In genomic region chr11:55453640-55454039, GRCm38 (mm10) we compare ENCODE assay signal across 15 mouse cellular contexts. TPM values are rescaled to one million over a fixed set of nuclear protein-coding genes. Genes with fewer than 3 reads are reported as not detected.
DNase-seq lines count a peak whose midpoint lies in the region; ATAC-seq and TF ChIP-seq lines count a peak whose summit lies in the region.
"Had no signal": no experiment of that assay in that cellular context is flagged by ENCODE, and none has a peak within 500 bp of the region (broad histone marks: within the 10 kb centered on the region; RNA-seq: fewer than 3 reads in every experiment).

No protein-coding gene starts in this region.

- peak; percentile 81 for ATAC-seq in granulocyte monocyte progenitor cell, adult 5-6 weeks (replicated peaks; ENCODE audit: poor library complexity, severe bottlenecking)
- ATAC-seq: forebrain, postnatal 0 days; hindbrain, embryonic 16.5 days; Patski had no signal

- intact Hi-C loops in heart, adult 2 months (cut with DNase I), result loop anchor here (10.0 kb wide), 1 partner anchor 359 kb away; the partner anchor contains the start of gene Gm2a

- no peaks in the 10 kb centered on the region for H3K9me3 ChIP-seq in heart, embryonic 10.5 days
- H3K9me3 ChIP-seq: limb, embryonic 12.5 days had no signal

- H3K9ac ChIP-seq in heart, adult 2 months (ENCODE audit: low read depth, low read length), result no peak overlapping the region
- H3K9ac ChIP-seq: forebrain, postnatal 0 days; limb, embryonic 12.5 days; lung, embryonic 14.5 days had no signal

- H3K27me3 ChIP-seq in heart, adult 2 months (ENCODE audit: control insufficient read depth, insufficient read depth, low read length), result no peaks in the 10 kb centered on the region
- H3K27me3 ChIP-seq in heart, embryonic 10.5 days (ENCODE audit: insufficient read depth, poor library complexity, severe bottlenecking), result no peaks in the 10 kb centered on the region
- H3K27me3 ChIP-seq: CH12.LX; limb, embryonic 12.5 days; Patski had no signal

- H3K79me2 ChIP-seq in heart, adult 2 months (replicated peaks; ENCODE audit: control insufficient read depth, insufficient read depth, low read length), result 0 out of 2 replicates have a peak, but pooled peaks cover under 1% of the 10 kb centered on the region

- H3K4me3 ChIP-seq in heart, adult 2 months, result no peak overlapping the region
- no peak overlapping the region for H3K4me3 ChIP-seq in heart, embryonic 10.5 days
- H3K4me3 ChIP-seq: limb, embryonic 12.5 days had no signal

- TF ChIP-seq POLR2A in heart, adult 2 months (IDR thresholded peaks at IDR 0.05; ENCODE audit: insufficient read depth, low read depth, low read length), result no peak

- H3K4me1 ChIP-seq in heart, adult 2 months (ENCODE audit: control insufficient read depth, insufficient read depth, low read length), result peaks cover 23% of the 10 kb centered on the region
- H3K4me1 ChIP-seq in heart, embryonic 10.5 days, result peaks cover 10% of the 10 kb centered on the region; the same call in 1 of the 2 replicates

- 48% methylated on average over 4 of the region's 4 CpGs for WGBS in heart, adult 2 months
- WGBS in heart, embryonic 10.5 days, result 80% methylated on average over 4 of the region's 4 CpGs

- TF ChIP-seq EP300 in heart, adult 2 months (IDR thresholded peaks at IDR 0.05; ENCODE audit: insufficient read depth, low read depth, low read length), result 0 out of 2 replicates have a peak, but pooled peaks have one; percentile 47

- no peak for TF ChIP-seq CTCF in heart, adult 2 months (IDR thresholded peaks at IDR 0.05)

- H3K36me3 ChIP-seq in heart, adult 2 months (ENCODE audit: control insufficient read depth, insufficient read depth, low read length), result no peaks in the 10 kb centered on the region
- peaks cover 58% of the 10 kb centered on the region for H3K36me3 ChIP-seq in heart, embryonic 10.5 days

- peak; percentile 42 to 68 for DNase-seq in heart, adult 2 months
- no peak for DNase-seq in heart, embryonic 10.5 days (ENCODE audit: low spot score)
- peak; percentile 49 for DNase-seq in lung, postnatal 25 days (ENCODE audit: low spot score)
- DNase-seq in lung, postnatal 14 days, result no peak
- peak; percentile 61 to 76 for DNase-seq in monocyte, adult 2 months (ENCODE audit: low read depth in 1 of 2, low spot score in 2 of 2)
- no peak for DNase-seq in embryo, embryonic 10.5 days (ENCODE audit: low spot score)
- DNase-seq in testis, postnatal 10 days (ENCODE audit: low spot score), result no peak
- DNase-seq: cerebellum, postnatal 14 days; forebrain, postnatal 0 days; lung, embryonic 14.5 days had no signal

- peak overlapping the region; percentile 69 for H3K27ac ChIP-seq in heart, adult 2 months
- no peak overlapping the region for H3K27ac ChIP-seq in heart, embryonic 10.5 days
- H3K27ac ChIP-seq: limb, embryonic 12.5 days had no signal

RNA-seq across cellular contexts. Expression of gene Atox1, which starts 7.4 kb away (rescaled TPM):
- 100 to 1,000 TPM in 1 of 2 experiments, 10 to 100 TPM in 1; 98.6 to 112 TPM for total RNA-seq in heart, adult 2 months (2021)
- polyA plus RNA-seq in heart, adult 2 months (2012; rRNA removed), result 155 and 204 TPM in 2 replicates
- polyA plus RNA-seq in heart, embryonic 10.5 days (2016; fragmentation: Nextera tagmentation; extraction: Ambion mirVana), result 269 and 273 TPM in 2 replicates
- total RNA-seq in granulocyte monocyte progenitor cell, adult 5-6 weeks (2014; fragmentation: Nextera tagmentation), result 164 and 224 TPM in 2 replicates
- total RNA-seq in granulocyte monocyte progenitor cell, adult 5-6 weeks (2017), result 52.8 and 89.1 TPM in 2 replicates

RNA-seq across cellular contexts. Expression of gene G3bp1, which starts 15.8 kb away (rescaled TPM):
- 10 to 100 TPM; 40.0 to 41.3 TPM for total RNA-seq in heart, adult 2 months (2021)
- polyA plus RNA-seq in heart, adult 2 months (2012; rRNA removed), result 22.0 and 31.6 TPM in 2 replicates
- polyA plus RNA-seq in heart, embryonic 10.5 days (2016; fragmentation: Nextera tagmentation; extraction: Ambion mirVana), result 164 and 188 TPM in 2 replicates
- total RNA-seq in granulocyte monocyte progenitor cell, adult 5-6 weeks (2014; fragmentation: Nextera tagmentation), result 87.8 and 97.3 TPM in 2 replicates
- 130 and 133 TPM in 2 replicates for total RNA-seq in granulocyte monocyte progenitor cell, adult 5-6 weeks (2017)

RNA-seq across cellular contexts. Expression of gene Sparc, which starts 30.7 kb away (rescaled TPM):
- 100 to 1,000 TPM; 320 to 420 TPM for total RNA-seq in heart, adult 2 months (2021)
- 666 and 876 TPM in 2 replicates for polyA plus RNA-seq in heart, adult 2 months (2012; rRNA removed)
- polyA plus RNA-seq in heart, embryonic 10.5 days (2016; fragmentation: Nextera tagmentation; extraction: Ambion mirVana), result 995 and 1,097 TPM in 2 replicates
- not detected in 2 replicates for total RNA-seq in granulocyte monocyte progenitor cell, adult 5-6 weeks (2014; fragmentation: Nextera tagmentation)
- 0.31 TPM in 1 of 2 replicates, not detected in the other for total RNA-seq in granulocyte monocyte progenitor cell, adult 5-6 weeks (2017)

Comparison
In these comparisons a context has a peak if more than half of its experiments do, and no peak if none do; other contexts are left out.
1. DNase-seq: peak in heart, adult 2 months (2 of 2), lung, postnatal 25 days (single experiment) and monocyte, adult 2 months (2 of 2); none in heart, embryonic 10.5 days (single experiment), lung, postnatal 14 days (single experiment), embryo, embryonic 10.5 days (single experiment) and testis, postnatal 10 days (single experiment).
2. RNA of gene Sparc, which starts 30.7 kb away (total RNA-seq): 320 to 420 TPM in heart, adult 2 months; 0.31 TPM in granulocyte monocyte progenitor cell, adult 5-6 weeks; every median in the first group is over 100 times any median in the second.